Mouse (Mus musculus) spleen, adult 2 months (tissue): ENCODE results near the gene AI593442.

Experiments used
- CTCF ChIP-seq: fragments of 200-500 bp; IDR thresholded peaks from 2 replicates; pipeline ENCODE4 v1.5.1; 2011; ENCODE audit warnings: mild to moderate bottlenecking, inconsistent platforms; ENCODE audit not compliant: insufficient read depth, insufficient read length, insufficient replicate concordance; ENCODE audit errors: extremely low read depth
- POLR2A ChIP-seq: fragments of 200-500 bp; IDR thresholded peaks from 2 replicates; pipeline ENCODE4 v1.6.1; 2011; ENCODE audit warnings: low read depth, low read length, inconsistent platforms

DNA sequence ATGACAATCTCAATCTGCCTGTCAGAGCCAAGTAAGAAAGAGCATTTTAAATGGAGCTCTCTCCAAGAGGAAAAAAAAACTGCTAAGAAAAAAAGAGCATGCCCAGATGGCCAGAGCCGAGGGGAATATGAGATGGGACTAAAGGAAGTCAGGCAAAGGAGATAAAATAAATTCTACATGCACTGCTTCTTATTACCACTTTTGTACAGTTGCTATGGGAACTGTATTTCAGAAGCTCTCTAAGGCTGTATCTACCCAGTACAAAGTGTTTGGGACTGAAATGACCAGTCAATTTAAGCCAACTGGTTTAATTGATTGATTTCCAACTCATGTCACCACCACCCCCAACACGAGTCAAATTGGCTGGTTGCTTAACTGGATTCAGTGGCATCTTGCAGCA, 40.0 kb upstream of the AI593442 start:
- no peak for TF ChIP-seq CTCF
- TF ChIP-seq POLR2A: no peak
